Comparison of ENCODE assay signal across 8 mouse cellular contexts in the genomic region with DNA sequence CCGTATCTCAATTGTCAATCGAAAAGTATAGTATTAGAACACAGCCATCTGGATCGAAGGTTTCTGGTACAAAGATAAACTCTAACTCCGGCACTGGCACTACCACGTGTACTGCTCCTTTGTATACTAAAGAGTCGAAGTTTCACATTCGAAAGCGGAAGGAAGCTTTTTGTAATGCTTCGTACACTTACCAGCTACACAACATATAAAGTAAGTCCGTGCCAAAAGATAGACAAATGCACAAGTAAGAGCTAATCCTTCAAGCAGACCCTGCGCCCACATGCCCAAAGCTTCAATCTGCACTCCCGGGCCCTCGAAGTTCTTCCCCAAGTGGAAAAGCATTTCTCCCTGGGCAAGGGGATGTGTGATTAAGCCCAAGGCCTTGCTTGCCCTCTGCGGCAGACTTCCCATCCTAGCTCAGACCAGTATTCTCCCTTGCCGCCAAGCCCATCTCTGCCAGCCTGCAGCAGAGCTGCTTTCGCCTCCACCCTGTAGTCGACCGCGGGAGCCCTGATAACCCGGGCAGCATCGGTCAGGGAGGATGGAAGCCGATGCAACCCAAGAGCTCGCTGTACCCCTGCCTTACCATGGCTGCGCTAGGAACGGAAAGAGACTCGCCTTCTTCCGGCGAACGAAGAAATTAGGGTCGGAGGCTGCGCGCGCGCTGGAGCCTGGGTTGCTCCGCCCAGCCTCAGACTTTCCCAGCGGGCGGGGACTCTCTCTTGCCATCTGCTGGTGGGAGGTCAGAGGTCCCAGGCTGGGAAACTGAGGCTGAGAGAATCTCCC. TPM values are rescaled to one million over a fixed set of nuclear protein-coding genes. Genes with fewer than 3 reads are reported as not detected.
A peak's percentile ranks its signal among the peaks of the same experiment; 100 is the strongest.
DNase-seq lines count a peak whose midpoint lies in the region; ATAC-seq and TF ChIP-seq lines count a peak whose summit lies in the region.

Rps4x (minus strand) TSS at position 683 of the 786 bp plus-strand sequence.

- H3K4me1 ChIP-seq in hindbrain, embryonic 11.5 days (replicated peaks; ENCODE audit: control insufficient read depth, insufficient read depth, low read length), result no peaks in the 10 kb centered on the region
- H3K4me1 ChIP-seq in lung, postnatal 0 days (ENCODE audit: insufficient read depth, low read depth, low read length), result no peaks in the 10 kb centered on the region

- 15% methylated on average over 37 of the region's 37 CpGs for WGBS in hindbrain, embryonic 11.5 days
- WGBS in lung, postnatal 0 days, result 11% methylated on average over 37 of the region's 37 CpGs

- H3K4me2 ChIP-seq in hindbrain, embryonic 11.5 days (replicated peaks; ENCODE audit: low read depth, low read length), result peak within 1 kb of the TSS; percentile 48
- H3K4me2 ChIP-seq in lung, postnatal 0 days (replicated peaks; ENCODE audit: low read depth, low read length), result peak within 1 kb of the TSS; percentile 51

- DNase-seq in NIH3T3 (ENCODE audit: low read depth), result peak; percentile 89
- DNase-seq in cerebellum, postnatal 10 days, result peak; percentile 90 to 91
- DNase-seq in frontal cortex, postnatal 10 days (ENCODE audit: low spot score in 2 of 2), result peak; percentile 57 to 76
- peak; percentile 81 for DNase-seq in hindbrain, embryonic 11.5 days (ENCODE audit: low spot score)
- peak; percentile 78 to 82 for DNase-seq in layer of hippocampus, postnatal 10 days (ENCODE audit: low spot score in 2 of 2)
- peak; percentile 85 for DNase-seq in lung, postnatal 0 days (ENCODE audit: low spot score)
- DNase-seq in ovary, postnatal 10 days (ENCODE audit: low spot score), result peak; percentile 56
- peak; percentile 83 for DNase-seq in thymus, postnatal 0 days (ENCODE audit: low spot score)

- TF ChIP-seq EP300 in lung, postnatal 0 days (IDR thresholded peaks at IDR 0.05), result no peak

- H3K9me3 ChIP-seq in hindbrain, embryonic 11.5 days (ENCODE audit: control insufficient read depth, low read length), result no peaks in the 10 kb centered on the region
- H3K9me3 ChIP-seq in lung, postnatal 0 days (ENCODE audit: low read length), result no peaks in the 10 kb centered on the region

- H3K27ac ChIP-seq in hindbrain, embryonic 11.5 days (ENCODE audit: low read depth, low read length), result peak within 1 kb of the TSS; percentile 75
- H3K27ac ChIP-seq in lung, postnatal 0 days (ENCODE audit: low read length), result peak within 1 kb of the TSS; percentile 86

- peak; percentile 92 for ATAC-seq in hindbrain, embryonic 11.5 days (ENCODE audit: low FRiP score)
- ATAC-seq in lung, postnatal 0 days, result peak; percentile 94

- TF ChIP-seq CTCF in lung, postnatal 0 days (IDR thresholded peaks at IDR 0.05), result peak; percentile 71

- no peaks in the 10 kb centered on the region for H3K27me3 ChIP-seq in hindbrain, embryonic 11.5 days (ENCODE audit: control insufficient read depth, insufficient read depth, low read length)
- no peaks in the 10 kb centered on the region for H3K27me3 ChIP-seq in lung, postnatal 0 days (replicated peaks; ENCODE audit: insufficient read depth, low read length)

- H3K36me3 ChIP-seq in hindbrain, embryonic 11.5 days (ENCODE audit: control insufficient read depth, insufficient read depth, low read length), result 0 out of 2 replicates have a peak, but pooled peaks cover 2% of the 10 kb centered on the region
- H3K36me3 ChIP-seq in lung, postnatal 0 days (ENCODE audit: insufficient read depth, low read length), result no peaks in the 10 kb centered on the region

- H3K9ac ChIP-seq in hindbrain, embryonic 11.5 days (ENCODE audit: low read depth, low read length), result peak within 1 kb of the TSS; percentile 81
- H3K9ac ChIP-seq in lung, postnatal 0 days (replicated peaks; ENCODE audit: low read depth), result peak within 1 kb of the TSS; percentile 46

- H3K4me3 ChIP-seq in hindbrain, embryonic 11.5 days (ENCODE audit: low read depth, low read length), result peak within 1 kb of the TSS; percentile 55
- H3K4me3 ChIP-seq in lung, postnatal 0 days (ENCODE audit: low read depth, low read length), result peak within 1 kb of the TSS; percentile 47

RNA-seq across cellular contexts. Expression of gene Rps4x, which starts in this region (rescaled TPM):
- 644 and 684 TPM in 2 replicates for polyA plus RNA-seq in hindbrain, embryonic 11.5 days (2014; fragmentation: Nextera tagmentation; extraction: Ambion mirVana)
- 100 to 1,000 TPM; 661 to 690 TPM for total RNA-seq in layer of hippocampus, postnatal 10 days (2021)
- polyA plus RNA-seq in lung, postnatal 0 days (2015; fragmentation: Nextera tagmentation; extraction: Ambion mirVana), result 614 and 632 TPM in 2 replicates
- 978 and 998 TPM in 2 replicates for polyA plus RNA-seq in thymus, postnatal 0 days (2015; fragmentation: Nextera tagmentation; extraction: Ambion mirVana)

Comparison
In these comparisons a context has a peak if more than half of its experiments do, and no peak if none do; other contexts are left out.
1. Peak in every context shown above with its lines: DNase-seq, ATAC-seq, H3K4me3 ChIP-seq and H3K27ac ChIP-seq.